Mouse (Mus musculus) hindbrain, embryonic 13.5 days (tissue): ENCODE measurements at regions not wholly inside any gene's neighbourhood (a gene's known extent, or its start where the extent isn't known, plus 50 kb on each side); places are given as distances from the start of the nearest gene placed in this dataset.

Source experiments
- ATAC-seq: fragments of 200-750 bp; cut with Nextera tagmentation; 2 replicates; pipeline ENCODE4 v1.8.0; 2017; ENCODE audit warnings: moderate TSS enrichment; ENCODE audit not compliant: low FRiP score
- H3K27ac ChIP-seq: fragments of 300-500 bp; sonication (generic); 2 replicates; pipeline ENCODE4 v1.5.1; 2015; ENCODE audit warnings: inconsistent platforms, mild to moderate bottlenecking, moderate library complexity
- H3K27me3 ChIP-seq: fragments of 300-500 bp; sonication (generic); 2 replicates; pipeline ENCODE4 v1.6.1; 2015; ENCODE audit warnings: mild to moderate bottlenecking, inconsistent platforms
- H3K36me3 ChIP-seq: fragments of 300-500 bp; sonication (generic); 2 replicates; pipeline ENCODE4 v1.6.1; 2015; ENCODE audit warnings: mild to moderate bottlenecking, inconsistent platforms
- H3K4me1 ChIP-seq: fragments of 300-500 bp; sonication (generic); replicated peaks from 2 replicates; pipeline ENCODE4 v1.6.1; 2015; ENCODE audit warnings: inconsistent platforms
- H3K4me2 ChIP-seq: fragments of 300-500 bp; sonication (generic); 2 replicates; pipeline ENCODE4 v1.6.1; 2015; ENCODE audit warnings: inconsistent platforms, mild to moderate bottlenecking, moderate library complexity
- H3K4me3 ChIP-seq: fragments of 300-500 bp; sonication (generic); 2 replicates; pipeline ENCODE4 v1.5.1; 2015; ENCODE audit warnings: mild to moderate bottlenecking, inconsistent platforms
- H3K9ac ChIP-seq: fragments of 300-500 bp; sonication (generic); 2 replicates; pipeline ENCODE4 v1.6.1; 2015; ENCODE audit warnings: mild to moderate bottlenecking, inconsistent platforms
- H3K9me3 ChIP-seq: fragments of 300-500 bp; sonication (generic); 2 replicates; pipeline ENCODE4 v1.6.1; 2016; ENCODE audit warnings: inconsistent platforms
- WGBS: fragments of 180-500 bp; shearing (Covaris S2); methylation state at CpG from one replicate; pipeline ENCODE4 v1.1.7; 2015; 5-methylcytosine and 5-hydroxymethylcytosine counted together

DNA sequence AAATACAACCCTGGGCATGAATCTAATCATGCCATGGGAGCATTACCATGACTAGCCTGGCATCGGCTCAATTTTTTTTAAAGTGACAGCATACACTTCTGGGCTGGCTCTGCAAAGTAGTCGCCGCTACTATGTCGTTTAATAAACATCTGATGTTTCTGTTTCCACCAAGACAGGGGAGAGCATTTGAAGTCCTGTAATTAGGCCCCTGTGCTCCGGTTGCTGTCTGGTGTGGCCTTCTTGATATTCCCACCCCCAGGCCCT is 293.8 kb downstream of the Bcl11a start:
- Histone ChIP-seq H3K9ac (no peak overlapping the region), H3K4me2 (peak overlapping the region; percentile 26; the same call in 1 of the 2 replicates), H3K4me1 (peaks cover 39% of the 10 kb centered on the region), H3K36me3 (no peaks in the 10 kb centered on the region), H3K4me3 (no peak overlapping the region), H3K9me3 (no peaks in the 10 kb centered on the region), H3K27ac (peak overlapping the region; percentile 87), H3K27me3 (0 out of 2 replicates have a peak, but pooled peaks cover 3% of the 10 kb centered on the region)
- WGBS = 38% methylated on average over 5 of the region's 5 CpGs
- ATAC-seq = peak; percentile 75

DNA sequence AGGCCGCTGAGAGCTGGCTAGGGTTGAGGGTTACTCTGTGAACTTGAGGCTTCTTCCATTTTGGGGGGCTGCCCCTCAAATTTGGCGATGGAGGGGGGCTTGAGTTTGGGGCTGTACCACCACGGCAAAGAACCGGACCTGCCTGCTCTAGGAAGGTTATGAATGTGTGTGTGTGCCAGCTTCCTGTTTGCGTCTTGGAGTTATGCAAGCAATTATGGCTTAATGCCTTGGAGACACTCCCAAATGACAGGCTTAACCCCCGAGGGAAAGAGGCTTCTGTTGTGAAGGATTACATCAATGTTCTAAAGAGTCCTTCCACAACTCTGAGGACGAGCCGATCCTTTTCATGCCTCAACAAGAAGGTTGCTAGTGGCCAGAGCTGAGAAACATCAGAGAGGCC is 294.1 kb downstream of the Bcl11a start:
- 0 out of 2 replicates have a peak, but pooled peaks cover 3% of the 10 kb centered on the region for H3K27me3 ChIP-seq
- H3K36me3 ChIP-seq = no peaks in the 10 kb centered on the region
- H3K9ac ChIP-seq = no peak overlapping the region
- peak overlapping the region; percentile 87 for H3K27ac ChIP-seq
- no peak; the same call in none of the 2 replicates for ATAC-seq
- no peaks in the 10 kb centered on the region for H3K9me3 ChIP-seq
- H3K4me3 ChIP-seq = no peak overlapping the region
- H3K4me1 ChIP-seq = peaks cover 39% of the 10 kb centered on the region
- peak overlapping the region; percentile 26; the same call in 1 of the 2 replicates for H3K4me2 ChIP-seq
- WGBS = 40% methylated on average over 8 of the region's 8 CpGs

DNA sequence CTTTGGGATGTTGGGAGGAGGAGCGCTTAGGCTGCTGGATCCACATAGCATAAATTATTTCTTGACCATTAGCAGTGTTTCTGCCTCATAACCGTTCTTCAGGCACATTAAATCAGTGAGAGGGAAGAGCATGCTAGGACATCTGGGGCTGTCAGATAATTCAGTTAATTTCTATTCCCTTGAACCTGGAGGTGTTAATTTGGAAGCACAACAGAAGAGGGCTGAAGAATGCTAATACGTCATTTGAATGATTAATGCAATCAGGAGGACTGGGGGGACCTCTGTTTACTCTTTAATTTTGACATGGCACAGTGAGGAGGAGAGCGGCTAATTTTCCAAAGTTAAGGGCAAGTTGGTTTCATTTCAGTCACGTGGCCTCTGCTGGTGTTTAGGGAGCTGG is 294.8 kb downstream of the Bcl11a start:
- H3K27ac ChIP-seq = peak overlapping the region; percentile 87
- H3K4me3 ChIP-seq = no peak overlapping the region

DNA sequence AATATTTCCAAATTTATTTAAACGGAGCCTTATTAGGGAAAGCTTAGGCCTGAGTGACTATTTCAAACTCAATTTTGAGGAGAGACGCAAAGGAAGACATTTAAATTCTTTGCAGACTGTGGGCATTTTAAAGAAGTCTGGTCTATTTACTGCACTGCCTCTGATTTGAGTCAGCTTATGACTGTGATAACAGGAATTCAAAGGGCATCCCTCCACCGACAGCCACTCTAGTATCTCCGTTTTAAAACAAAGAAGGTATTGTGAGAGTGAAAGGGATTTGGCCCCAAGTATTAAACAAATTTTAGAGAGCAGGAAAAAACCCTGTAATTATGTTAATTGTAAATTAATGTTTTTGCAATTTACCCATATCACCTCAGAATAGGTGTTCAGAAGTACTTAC is 295.4 kb downstream of the Bcl11a start:
- no peak for ATAC-seq
- 59% methylated on average over 4 of the region's 4 CpGs for WGBS
- Histone ChIP-seq H3K4me3 (no peak overlapping the region), H3K9me3 (no peaks in the 10 kb centered on the region), H3K9ac (no peak overlapping the region), H3K4me1 (peaks cover 39% of the 10 kb centered on the region), H3K36me3 (no peaks in the 10 kb centered on the region), H3K27ac (no peak overlapping the region), H3K27me3 (0 out of 2 replicates have a peak, but pooled peaks cover 3% of the 10 kb centered on the region), H3K4me2 (no peak overlapping the region)

More for the DNA sequence above, 294.8 kb downstream of the Bcl11a start:
- H3K4me1 ChIP-seq = peaks cover 39% of the 10 kb centered on the region
- no peaks in the 10 kb centered on the region for H3K36me3 ChIP-seq
- ATAC-seq = 0 out of 2 replicates have a peak, but pooled peaks have one; percentile 2
- no peaks in the 10 kb centered on the region for H3K9me3 ChIP-seq
- H3K9ac ChIP-seq = no peak overlapping the region
- H3K27me3 ChIP-seq = 0 out of 2 replicates have a peak, but pooled peaks cover 3% of the 10 kb centered on the region
- no peak overlapping the region for H3K4me2 ChIP-seq
- WGBS = 36% methylated on average over 5 of the region's 5 CpGs

- no peaks in the 10 kb centered on the region for H3K9me3 ChIP-seq
- no peaks in the 10 kb centered on the region for H3K27me3 ChIP-seq
- H3K4me2 ChIP-seq = no peak overlapping the region
- WGBS = 58% methylated on average over 2 of the region's 2 CpGs
- no peak for ATAC-seq
- H3K36me3 ChIP-seq = no peaks in the 10 kb centered on the region
- H3K4me1 ChIP-seq = peaks cover 8% of the 10 kb centered on the region
- H3K4me3 ChIP-seq = no peak overlapping the region
- no peak overlapping the region for H3K9ac ChIP-seq
- no peak overlapping the region for H3K27ac ChIP-seq
Observed at GRCm38 (mm10) chr11:24377530-24377929, 299.7 kb downstream of the Bcl11a start.

DNA sequence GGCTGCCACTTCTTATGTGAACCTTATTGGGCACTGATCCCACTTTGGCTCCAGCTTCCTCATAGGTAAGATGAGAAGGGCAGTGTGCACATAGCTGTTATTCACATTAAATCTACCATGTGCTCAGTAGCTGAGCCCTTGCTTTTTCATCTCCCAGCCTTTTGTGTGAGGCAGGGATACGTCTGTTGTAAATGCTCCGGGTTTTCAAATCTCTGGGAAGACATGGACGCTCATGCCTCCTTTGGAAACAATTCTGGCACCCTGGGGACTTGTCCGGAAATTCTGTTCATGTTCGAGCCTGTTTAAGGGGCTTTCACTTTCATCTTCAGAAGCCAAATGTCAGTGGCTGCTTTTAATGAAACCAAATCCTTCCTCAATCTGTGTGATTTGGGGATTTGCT is 312.7 kb downstream of the Bcl11a start:
- Histone ChIP-seq H3K9me3 (no peaks in the 10 kb centered on the region), H3K27ac (no peak overlapping the region), H3K27me3 (no peaks in the 10 kb centered on the region), H3K9ac (no peak overlapping the region), H3K4me1 (no peaks in the 10 kb centered on the region), H3K4me2 (no peak overlapping the region), H3K4me3 (no peak overlapping the region), H3K36me3 (no peaks in the 10 kb centered on the region)
- 56% methylated on average over 5 of the region's 5 CpGs for WGBS
- ATAC-seq = no peak

- Histone ChIP-seq H3K9ac (no peak overlapping the region), H3K27me3 (no peaks in the 10 kb centered on the region), H3K9me3 (no peaks in the 10 kb centered on the region), H3K27ac (no peak overlapping the region), H3K4me2 (no peak overlapping the region), H3K36me3 (no peaks in the 10 kb centered on the region), H3K4me3 (no peak overlapping the region), H3K4me1 (no peaks in the 10 kb centered on the region)
- no peak for ATAC-seq
- 90% methylated on average over 1 of the region's 1 CpGs for WGBS
Observed at GRCm38 (mm10) chr11:24391385-24391784, 313.5 kb downstream of the Bcl11a start.

- Histone ChIP-seq H3K36me3 (no peaks in the 10 kb centered on the region), H3K9ac (no peak overlapping the region), H3K4me2 (no peak overlapping the region), H3K4me1 (no peaks in the 10 kb centered on the region), H3K27me3 (no peaks in the 10 kb centered on the region), H3K4me3 (no peak overlapping the region), H3K9me3 (no peaks in the 10 kb centered on the region), H3K27ac (no peak overlapping the region)
- WGBS = 96% methylated on average over 2 of the region's 2 CpGs
- ATAC-seq = no peak
Observed at GRCm38 (mm10) chr11:24395478-24395877, 317.6 kb downstream of the Bcl11a start.

GRCm38 (mm10) chr11:24396911-24397310 is 319.1 kb downstream of the Bcl11a start:
- no peak for ATAC-seq
- 93% methylated on average over 5 of the region's 5 CpGs for WGBS
- Histone ChIP-seq H3K4me2 (no peak overlapping the region), H3K27me3 (no peaks in the 10 kb centered on the region), H3K9ac (no peak overlapping the region), H3K36me3 (no peaks in the 10 kb centered on the region), H3K4me3 (no peak overlapping the region), H3K4me1 (no peaks in the 10 kb centered on the region), H3K27ac (no peak overlapping the region), H3K9me3 (no peaks in the 10 kb centered on the region)

- Histone ChIP-seq H3K9ac (no peak overlapping the region), H3K36me3 (no peaks in the 10 kb centered on the region), H3K27me3 (no peaks in the 10 kb centered on the region), H3K4me2 (no peak overlapping the region), H3K4me1 (no peaks in the 10 kb centered on the region), H3K4me3 (no peak overlapping the region), H3K27ac (no peak overlapping the region), H3K9me3 (no peaks in the 10 kb centered on the region)
- ATAC-seq = no peak
- WGBS = 55% methylated on average over 1 of the region's 1 CpGs
Observed at GRCm38 (mm10) chr11:24397710-24398109, 319.9 kb downstream of the Bcl11a start.

GRCm38 (mm10) chr11:24401151-24401550 is 323.3 kb downstream of the Bcl11a start:
- no peaks in the 10 kb centered on the region for H3K27me3 ChIP-seq
- no peak overlapping the region for H3K4me3 ChIP-seq
- WGBS = 78% methylated on average over 3 of the region's 3 CpGs
- no peak overlapping the region for H3K9ac ChIP-seq
- H3K27ac ChIP-seq = no peak overlapping the region
- no peak overlapping the region for H3K4me2 ChIP-seq
- H3K4me1 ChIP-seq = no peaks in the 10 kb centered on the region
- ATAC-seq = no peak
- H3K36me3 ChIP-seq = no peaks in the 10 kb centered on the region
- H3K9me3 ChIP-seq = no peaks in the 10 kb centered on the region

DNA sequence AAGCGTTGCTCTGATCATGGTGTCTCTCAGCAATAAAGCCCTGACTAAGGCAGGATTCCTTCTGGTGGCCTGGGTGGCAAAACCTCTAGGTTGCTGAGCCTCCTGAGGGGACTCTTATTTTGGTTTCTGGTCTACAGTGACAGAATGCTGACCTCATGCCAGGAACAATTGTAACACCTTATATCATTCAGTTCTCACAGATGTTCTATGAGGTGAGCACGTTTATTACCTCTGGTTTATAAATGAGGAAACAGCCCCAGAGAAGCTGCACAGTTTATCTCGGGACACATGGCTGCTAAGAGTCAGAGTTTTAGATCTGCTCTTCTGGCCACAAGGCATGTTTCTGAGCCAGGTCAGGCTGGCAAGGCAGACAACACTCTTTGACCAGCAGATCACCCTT is 324.3 kb downstream of the Bcl11a start:
- H3K4me2 ChIP-seq = no peak overlapping the region
- 71% methylated on average over 3 of the region's 3 CpGs for WGBS
- H3K27ac ChIP-seq = no peak overlapping the region
- H3K27me3 ChIP-seq = no peaks in the 10 kb centered on the region
- no peak for ATAC-seq
- H3K36me3 ChIP-seq = no peaks in the 10 kb centered on the region
- no peak overlapping the region for H3K4me3 ChIP-seq
- H3K4me1 ChIP-seq = no peaks in the 10 kb centered on the region
- H3K9ac ChIP-seq = no peak overlapping the region
- no peaks in the 10 kb centered on the region for H3K9me3 ChIP-seq

GRCm38 (mm10) chr11:24414804-24415203 is 336.9 kb downstream of the Bcl11a start:
- Histone ChIP-seq H3K4me2 (no peak overlapping the region), H3K27ac (no peak overlapping the region), H3K36me3 (no peaks in the 10 kb centered on the region), H3K4me3 (no peak overlapping the region), H3K27me3 (no peaks in the 10 kb centered on the region), H3K4me1 (no peaks in the 10 kb centered on the region), H3K9ac (no peak overlapping the region), H3K9me3 (no peaks in the 10 kb centered on the region; the same call in 1 of the 2 replicates)
- no peak for ATAC-seq
